Mouse (Mus musculus) MEL (cell line): ENCODE data around the gene Sema3f. TPM values are rescaled to one million over a fixed set of nuclear protein-coding genes. Genes with fewer than 3 reads are reported as not detected.

Experiments used
- DNase-seq: peaks from one replicate; pipeline ENCODE4 v3.0.0; 2011; ENCODE audit warnings: low read depth, low spot score
- H3K27ac ChIP-seq: 2 replicates; pipeline ENCODE4 v1.5.1; 2012; ENCODE audit warnings: low read depth, mild to moderate bottlenecking, control low read depth, low read length, moderate library complexity; ENCODE audit not compliant: control insufficient read depth
- H3K27me3 ChIP-seq, 2 experiments: fragments of 150-350 bp in 1 of 2; sonication (generic) in 1 of 2; 2 replicates each; pipeline ENCODE4 v1.6.1; 2012; ENCODE audit warnings: low read length in 2 of 2, mild to moderate bottlenecking in 2 of 2, improper control_type of control experiment in 1 of 2, moderate library complexity in 1 of 2; ENCODE audit not compliant: insufficient read depth in 2 of 2, control insufficient read depth in 1 of 2
- H3K36me3 ChIP-seq, 2 experiments: 2 replicates each; pipeline ENCODE4 v1.6.1; 2012 to 2014; ENCODE audit warnings: low read length in 2 of 2, improper control_type of control experiment in 1 of 2, inconsistent platforms in 1 of 2, mild to moderate bottlenecking in 1 of 2; ENCODE audit not compliant: insufficient read depth in 2 of 2, control insufficient read depth in 1 of 2
- H3K4me1 ChIP-seq, 2 experiments: fragments of 150-350 bp in 1 of 2; sonication (generic) in 1 of 2; 2 replicates each; pipeline ENCODE4 v1.6.1; 2012; ENCODE audit warnings: low read length in 2 of 2, improper control_type of control experiment in 1 of 2, mild to moderate bottlenecking in 1 of 2; ENCODE audit not compliant: insufficient read depth in 2 of 2, control insufficient read depth in 1 of 2
- H3K4me3 ChIP-seq, 2 experiments: fragments of 150-350 bp in 1 of 2; sonication (generic) in 1 of 2; 2 replicates each; pipeline ENCODE4 v1.5.1; 2012; ENCODE audit warnings: low read depth in 2 of 2, low read length in 2 of 2, mild to moderate bottlenecking in 2 of 2, moderate library complexity in 2 of 2, control low read depth in 1 of 2, improper control_type of control experiment in 1 of 2; ENCODE audit not compliant: control insufficient read depth in 1 of 2, insufficient read depth in 1 of 2
- H3K79me2 ChIP-seq: 2 replicates; pipeline ENCODE4 v1.6.1; 2012; ENCODE audit warnings: mild to moderate bottlenecking, low read length, moderate library complexity; ENCODE audit not compliant: control insufficient read depth, poor library complexity, insufficient read depth
- H3K9ac ChIP-seq: 2 replicates; pipeline ENCODE4 v1.6.1; 2012; ENCODE audit warnings: low read depth, mild to moderate bottlenecking, control low read depth, low read length, moderate library complexity; ENCODE audit not compliant: control insufficient read depth, poor library complexity, severe bottlenecking
- H3K9me3 ChIP-seq: fragments of 150-350 bp; sonication (generic); replicated peaks from 2 replicates; pipeline ENCODE4 v1.6.1; 2012; ENCODE audit warnings: mild to moderate bottlenecking, low read length, improper control_type of control experiment, moderate library complexity; ENCODE audit not compliant: insufficient read depth
- CTCF ChIP-seq, 3 experiments: IDR thresholded peaks in 2 of 3; conservative IDR thresholded peaks in 1 of 3; 2 replicates each; pipeline ENCODE4 v1.5.1; 2011 to 2012; ENCODE audit warnings: low read length in 3 of 3, low read depth in 2 of 3, mild to moderate bottlenecking in 2 of 3, improper control_type of control experiment in 1 of 3, inconsistent platforms in 1 of 3, mixed read lengths in 1 of 3, moderate library complexity in 1 of 3; ENCODE audit not compliant: control insufficient read depth in 1 of 3, insufficient read depth in 1 of 3, poor library complexity in 1 of 3, severe bottlenecking in 1 of 3
- E2F4 ChIP-seq: IDR thresholded peaks from 2 replicates; pipeline ENCODE4 v1.6.1; 2011; ENCODE audit warnings: low read depth, low read length, improper control_type of control experiment, borderline replicate concordance
- ELF1 ChIP-seq: IDR thresholded peaks from 2 replicates; pipeline ENCODE4 v1.6.1; 2014; ENCODE audit warnings: low read depth, mild to moderate bottlenecking, inconsistent platforms, low read length, improper control_type of control experiment, moderate library complexity
- ETS1 ChIP-seq: IDR thresholded peaks from 2 replicates; pipeline ENCODE4 v1.6.1; 2012; ENCODE audit warnings: low read depth, mild to moderate bottlenecking, inconsistent platforms, low read length, improper control_type of control experiment, moderate library complexity
- GABPA ChIP-seq: IDR thresholded peaks from 2 replicates; pipeline ENCODE4 v1.6.1; 2012; ENCODE audit warnings: low read depth, mild to moderate bottlenecking, inconsistent platforms, low read length, improper control_type of control experiment, moderate library complexity
- GATA1 ChIP-seq: IDR thresholded peaks from 2 replicates; pipeline ENCODE4 v1.6.1; 2011; ENCODE audit warnings: low read depth, low read length, improper control_type of control experiment
- KAT2A ChIP-seq: conservative IDR thresholded peaks from 2 replicates; pipeline ENCODE4 v1.6.1; 2012; ENCODE audit warnings: low read depth, low read length, improper control_type of control experiment, inconsistent platforms
- MEF2A ChIP-seq: IDR thresholded peaks from 2 replicates; pipeline ENCODE4 v1.6.1; 2014; ENCODE audit warnings: low read depth, mild to moderate bottlenecking, inconsistent platforms, low read length, improper control_type of control experiment; ENCODE audit not compliant: poor library complexity, insufficient replicate concordance, severe bottlenecking; ENCODE audit errors: extremely low read depth
- MXI1 ChIP-seq: IDR thresholded peaks from 2 replicates; pipeline ENCODE4 v1.6.1; 2011; ENCODE audit warnings: mild to moderate bottlenecking, low read depth, low read length, improper control_type of control experiment
- MYC ChIP-seq: IDR thresholded peaks from 2 replicates; pipeline ENCODE4 v1.6.1; 2011; ENCODE audit warnings: low read depth, mild to moderate bottlenecking, low read length, improper control_type of control experiment, moderate library complexity
- NELFE ChIP-seq: IDR thresholded peaks from 2 replicates; pipeline ENCODE4 v1.6.1; 2011; ENCODE audit warnings: low read depth, low read length, improper control_type of control experiment
- NRF1 ChIP-seq: IDR thresholded peaks from 2 replicates; pipeline ENCODE4 v1.6.1; 2014; ENCODE audit warnings: low read depth, mild to moderate bottlenecking, inconsistent platforms, low read length, improper control_type of control experiment, moderate library complexity; ENCODE audit not compliant: poor library complexity, insufficient read depth, severe bottlenecking
- POLR2A ChIP-seq, 2 experiments: IDR thresholded peaks; 2 replicates each; pipeline ENCODE4 v1.6.1; 2011 to 2012; ENCODE audit warnings: low read length in 2 of 2, mild to moderate bottlenecking in 2 of 2, control low read depth in 1 of 2, improper control_type of control experiment in 1 of 2, low read depth in 1 of 2, moderate library complexity in 1 of 2; ENCODE audit not compliant: control insufficient read depth in 1 of 2, insufficient read depth in 1 of 2, poor library complexity in 1 of 2
- POLR2AphosphoS5 ChIP-seq: IDR thresholded peaks from 2 replicates; pipeline ENCODE4 v1.6.1; 2012; ENCODE audit warnings: low read depth, borderline replicate concordance, mild to moderate bottlenecking, inconsistent platforms, low read length, moderate library complexity, mixed read lengths
- RAD21 ChIP-seq: IDR thresholded peaks from 2 replicates; pipeline ENCODE4 v1.6.1; 2011; ENCODE audit warnings: mild to moderate bottlenecking, low read depth, low read length, improper control_type of control experiment
- RCOR1 ChIP-seq: IDR thresholded peaks from 2 replicates; pipeline ENCODE4 v1.6.1; 2012; ENCODE audit warnings: low read depth, mild to moderate bottlenecking, inconsistent platforms, low read length, improper control_type of control experiment
- SIN3A ChIP-seq: IDR thresholded peaks from 2 replicates; pipeline ENCODE4 v1.6.1; 2012; ENCODE audit warnings: low read length, improper control_type of control experiment, inconsistent platforms
- SMC3 ChIP-seq: IDR thresholded peaks from 2 replicates; pipeline ENCODE4 v1.6.1; 2011; ENCODE audit warnings: low read depth, low read length, improper control_type of control experiment
- TAL1 ChIP-seq: IDR thresholded peaks from 2 replicates; pipeline ENCODE4 v1.6.1; 2012; ENCODE audit warnings: mild to moderate bottlenecking, inconsistent platforms, low read length, moderate library complexity, mixed read lengths
- TBP ChIP-seq: IDR thresholded peaks from 2 replicates; pipeline ENCODE4 v1.8.0; 2011; ENCODE audit warnings: low read depth, low read length, improper control_type of control experiment
- TCF12 ChIP-seq: IDR thresholded peaks from 2 replicates; pipeline ENCODE4 v1.6.1; 2014; ENCODE audit warnings: low read depth, mild to moderate bottlenecking, inconsistent platforms, low read length, improper control_type of control experiment, moderate library complexity
- ZC3H11A ChIP-seq: IDR thresholded peaks from 2 replicates; pipeline ENCODE4 v1.6.1; 2012; ENCODE audit warnings: low read depth, mild to moderate bottlenecking, inconsistent platforms, low read length, improper control_type of control experiment
- ZKSCAN1 ChIP-seq: IDR thresholded peaks from 2 replicates; pipeline ENCODE4 v1.6.1; 2012; ENCODE audit warnings: low read depth, mild to moderate bottlenecking, inconsistent platforms, low read length, improper control_type of control experiment, moderate library complexity
- ZMIZ1 ChIP-seq: IDR thresholded peaks from 2 replicates; pipeline ENCODE4 v1.6.1; 2012; ENCODE audit warnings: low read depth, mild to moderate bottlenecking, inconsistent platforms, low read length, improper control_type of control experiment, moderate library complexity
- ZNF384 ChIP-seq: IDR thresholded peaks from 2 replicates; pipeline ENCODE4 v1.6.1; 2012; ENCODE audit warnings: low read depth, mild to moderate bottlenecking, inconsistent platforms, low read length, improper control_type of control experiment
- polyA plus RNA-seq, 2 experiments: library from polyadenylated mRNA; stranded (reverse) in 1 of 2; unstranded in 1 of 2; fragments of >175 nt in 1 of 2; fragments of >200 nt in 1 of 2; gene quantifications; 2 replicates each; pipeline versions ENCODE4 v1.2.1 to v1.2.4; 2012; ENCODE audit warnings: low replicate concordance in 2 of 2, low read depth in 1 of 2; ENCODE audit not compliant: insufficient read length in 2 of 2, insufficient read depth in 1 of 2, missing spikeins in 1 of 2
- total RNA-seq: library from RNA; depleted of rRNA; stranded (reverse); fragments of 300-350 nt; gene quantifications from 2 replicates; pipeline ENCODE4 v1.2.3, GENCODE M21; 2012

Sema3f gene
- total and polyA plus RNA-seq, 3 experiments, result not detected

DNA sequence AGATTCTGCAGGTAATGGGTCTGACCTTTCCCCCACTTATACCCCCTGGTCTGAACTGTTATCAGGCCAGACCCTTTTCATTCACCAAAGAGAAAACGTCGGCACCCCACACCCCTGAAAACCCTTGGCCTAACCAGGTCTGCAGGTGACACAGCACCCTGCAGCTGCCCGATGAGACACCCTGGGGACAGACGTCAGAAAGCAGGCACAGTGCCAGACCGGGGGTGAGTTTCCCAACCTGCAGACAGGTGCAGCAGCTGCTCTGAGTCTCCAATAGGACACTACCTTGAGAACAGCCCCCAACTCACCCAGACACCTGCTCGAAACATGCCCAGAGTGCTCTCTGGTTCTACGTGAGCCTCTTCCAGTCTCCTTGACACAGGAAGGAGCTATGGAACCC lies 21.3 kb downstream of the Sema3f start:
- no peak for DNase-seq
- no peaks in the 10 kb centered on the region for H3K79me2 ChIP-seq
- TF ChIP-seq SMC3 (no peak), SIN3A (no peak), ELF1 (no peak), TAL1 (no peak), MYC (no peak), ZKSCAN1 (no peak), GABPA (no peak)
- TF ChIP-seq, all 39 proteins: peak for 0
- H3K4me1 ChIP-seq, result no peaks in the 10 kb centered on the region
- H3K9ac ChIP-seq, result no peak overlapping the region
- no peaks in the 10 kb centered on the region for H3K36me3 ChIP-seq
- peaks cover 4 to 11% of the 10 kb centered on the region in 2 experiments for H3K27me3 ChIP-seq
- H3K4me3 ChIP-seq, result no peak overlapping the region
- no peaks in the 10 kb centered on the region for H3K9me3 ChIP-seq
- H3K27ac ChIP-seq, result no peak overlapping the region

- Histone ChIP-seq H3K36me3 (no peaks in the 10 kb centered on the region), H3K9ac (no peak overlapping the region)
- TF ChIP-seq ZNF384 (no peak), ZMIZ1 (no peak), TBP (no peak), KAT2A (no peak)
- TF ChIP-seq, all 39 proteins: peak for 0
- no peaks in the 10 kb centered on the region for H3K79me2 ChIP-seq
- no peak for DNase-seq
- no peak overlapping the region for H3K4me3 ChIP-seq
- peaks cover 4 to 11% of the 10 kb centered on the region in 2 experiments for H3K27me3 ChIP-seq
- H3K27ac ChIP-seq, result no peak overlapping the region
- no peaks in the 10 kb centered on the region for H3K9me3 ChIP-seq
- H3K4me1 ChIP-seq, result no peaks in the 10 kb centered on the region
These were observed 21.9 kb downstream of the Sema3f start for GRCm38 (mm10) chr9:107688415-107688814.

DNA sequence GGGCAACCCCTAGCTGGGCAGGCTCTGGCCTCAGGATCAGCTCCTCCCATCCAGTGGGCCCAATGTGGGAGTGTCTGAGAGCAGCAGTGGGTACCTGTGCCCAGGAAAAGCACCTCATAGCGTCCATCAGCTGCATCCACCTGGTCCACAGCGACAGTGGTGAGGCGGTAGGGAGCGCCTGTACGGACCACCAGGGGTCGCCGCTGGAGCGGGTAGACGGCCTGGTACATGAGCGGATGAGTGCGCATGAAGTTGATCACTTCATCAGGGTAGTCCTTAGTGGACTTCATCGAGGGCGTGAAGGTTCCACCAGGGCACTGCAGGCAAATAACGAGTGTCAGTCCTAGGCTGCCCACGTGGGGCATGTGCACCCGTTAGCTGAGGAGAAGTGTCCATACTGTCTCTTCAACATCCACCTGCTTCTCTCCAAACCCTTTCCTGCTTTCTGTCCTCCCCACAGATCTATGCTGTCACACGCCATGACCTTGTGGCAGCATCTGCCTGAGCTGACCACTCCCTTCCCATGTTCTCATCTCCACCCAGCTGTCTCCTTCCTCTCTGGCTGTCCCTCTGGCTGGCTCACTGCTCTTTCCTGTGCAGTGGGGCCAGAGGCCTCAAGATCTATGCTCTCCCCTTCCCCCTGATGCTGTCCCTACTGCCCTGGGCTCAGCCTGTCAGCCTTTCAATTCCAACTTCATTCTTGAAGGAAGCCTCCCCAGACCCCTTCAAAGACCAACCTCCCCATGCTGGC lies 24.9 kb downstream of the Sema3f start:
- no peak overlapping the region for H3K27ac ChIP-seq
- H3K9ac ChIP-seq, result no peak overlapping the region
- no peaks in the 10 kb centered on the region for H3K36me3 ChIP-seq
- peaks cover 9 to 11% of the 10 kb centered on the region in 2 experiments for H3K27me3 ChIP-seq
- H3K9me3 ChIP-seq, result no peaks in the 10 kb centered on the region
- H3K4me1 ChIP-seq, result no peaks in the 10 kb centered on the region
- DNase-seq, result peak; percentile 45
- H3K4me3 ChIP-seq, result no peak overlapping the region
- H3K79me2 ChIP-seq, result no peaks in the 10 kb centered on the region
- no peak for TF ChIP-seq MXI1
- TF ChIP-seq CTCF (IDR thresholded peaks at IDR 0.05 in 2 of 3, conservative IDR thresholded peaks at IDR 0.05 in 1 of 3; ENCODE audit: control insufficient read depth in 1 of 3, insufficient read depth in 1 of 3, low read depth in 2 of 3, low read length in 3 of 3, poor library complexity in 1 of 3, severe bottlenecking in 1 of 3), result peak; percentile 53 to 82 (median 72)
- no peak for TF ChIP-seq TCF12
- no peak for TF ChIP-seq MYC
- TF ChIP-seq SIN3A, result no peak
- no peak for TF ChIP-seq NELFE
- peak; percentile 48 for TF ChIP-seq ZC3H11A
- no peak for TF ChIP-seq GATA1
- no peak for TF ChIP-seq POLR2AphosphoS5
- TF ChIP-seq POLR2A (IDR thresholded peaks at IDR 0.05; ENCODE audit: control insufficient read depth in 1 of 2, insufficient read depth in 1 of 2, low read depth in 1 of 2, low read length in 2 of 2, poor library complexity in 1 of 2), result no peak
- TF ChIP-seq TAL1, result no peak
- TF ChIP-seq E2F4, result no peak
- no peak for TF ChIP-seq MEF2A
- peak; percentile 65 for TF ChIP-seq RAD21
- TF ChIP-seq ETS1, result no peak
- no peak for TF ChIP-seq RCOR1
- no peak for TF ChIP-seq ZNF384
- TF ChIP-seq NRF1, result no peak
- peak; percentile 81 for TF ChIP-seq SMC3
- no peak for TF ChIP-seq GABPA
